Mouse (Mus musculus) frontal cortex, adult (tissue): ENCODE data around the gene Olfr1196.
"Not testable (repeated sequence)": the region's sequence is repeated elsewhere in the genome, so short reads cannot be mapped to it uniquely, and the experiment has no call there.

ENCODE experiments used
- ATAC-seq: cut with Nextera tagmentation; 2 replicates; pipeline ENCODE4 v1.9.2; 2017; ENCODE audit warnings: mild to moderate bottlenecking, moderate library complexity, mixed read lengths; ENCODE audit not compliant: low TSS enrichment

Olfr1196 gene

GRCm38 (mm10) chr2:88704497-88704896, at the start of gene Olfr1196:
Olfr1196 (minus strand) TSS chr2:88704597.
- no peak for ATAC-seq

- no peak for ATAC-seq
Observed at GRCm38 (mm10) chr2:88751270-88751669, 46.9 kb upstream of the Olfr1196 start, which contains the start of gene Olfr1198. Olfr1198 (minus strand) TSS chr2:88751370.

DNA sequence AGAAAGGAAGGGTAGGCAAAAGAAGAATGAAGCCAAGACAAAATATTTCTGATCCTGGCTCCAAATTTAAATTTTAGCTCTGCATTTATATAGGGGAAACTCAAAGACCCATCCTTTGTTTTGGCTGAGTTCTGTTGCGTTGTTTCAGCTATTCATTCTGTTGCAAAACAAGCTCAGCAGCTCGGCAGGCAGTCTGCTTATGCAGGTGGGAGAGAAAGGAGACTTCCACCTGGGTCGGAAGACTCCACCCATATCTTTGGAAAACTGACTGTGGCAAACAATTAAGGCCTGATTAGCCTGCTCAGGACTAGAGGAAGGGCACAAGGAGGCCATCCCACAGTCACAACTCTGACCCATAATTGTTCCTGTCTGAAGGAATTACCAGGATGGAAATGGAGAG, 39.0 kb upstream of the Olfr1196 start:
- ATAC-seq, result no peak

- no peak for ATAC-seq
Observed at GRCm38 (mm10) chr2:88732266-88732665, 27.9 kb upstream of the Olfr1196 start, which contains the start of gene Olfr1197. Olfr1197 (minus strand) TSS chr2:88732366.

GRCm38 (mm10) chr2:88689087-88689486, 15.3 kb downstream of the Olfr1196 start, which contains the start of gene Olfr1195:
Olfr1195 (minus strand) TSS chr2:88689187.
- ATAC-seq, result no peak

DNA sequence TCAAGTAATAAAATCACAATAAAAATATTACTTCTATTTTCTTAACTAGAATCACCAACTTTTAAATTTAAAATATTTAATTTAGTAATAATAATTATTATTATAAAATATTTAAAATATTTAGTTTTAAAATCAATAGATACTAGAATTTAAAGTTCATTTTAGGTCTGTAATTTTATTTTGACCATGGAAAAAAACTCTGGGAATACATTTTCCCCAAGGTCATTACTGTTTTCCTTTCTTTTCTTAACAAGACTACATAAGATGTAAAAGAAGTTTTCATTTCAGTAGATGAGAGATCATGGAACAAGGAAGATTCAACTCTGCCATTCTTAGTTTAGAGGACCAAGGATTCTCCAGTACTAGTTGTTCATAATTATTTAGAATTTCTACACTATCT, 29.1 kb downstream of the Olfr1196 start, which contains the start of gene Olfr1193:
TSS of gene Olfr1193 (plus strand) at position 301 of the 400 bp plus-strand sequence.
- not testable (repeated sequence) for ATAC-seq

- no peak for ATAC-seq
Observed at GRCm38 (mm10) chr2:88648209-88648608, 56.2 kb downstream of the Olfr1196 start, which contains the start of gene Olfr1192-ps1. Olfr1192-ps1 (plus strand) TSS chr2:88648509.
